Mouse (Mus musculus): Measurements from ENCODE around the gene Tmem191c.

Gene Tmem191c

DNA sequence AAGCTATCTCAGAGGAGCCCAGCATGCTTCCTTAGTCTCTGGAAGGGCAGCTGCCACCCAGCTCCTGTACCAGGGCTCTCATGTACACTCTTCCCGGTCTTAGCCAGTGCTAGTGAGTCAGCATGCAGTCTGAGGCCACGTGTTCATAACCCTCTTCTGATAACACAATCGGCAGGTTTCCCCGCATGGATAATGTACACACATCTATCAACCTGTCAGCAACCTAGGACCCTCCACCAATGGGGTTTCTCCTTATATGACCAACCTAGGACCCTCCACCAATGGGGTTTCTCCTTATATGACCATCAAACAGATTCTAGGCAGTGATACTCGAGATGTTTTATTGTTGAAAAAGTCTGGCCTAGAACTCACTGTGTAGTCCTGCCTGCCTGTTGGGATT, 7.9 kb upstream of the Tmem191c start:
- no peak for DNase-seq

DNA sequence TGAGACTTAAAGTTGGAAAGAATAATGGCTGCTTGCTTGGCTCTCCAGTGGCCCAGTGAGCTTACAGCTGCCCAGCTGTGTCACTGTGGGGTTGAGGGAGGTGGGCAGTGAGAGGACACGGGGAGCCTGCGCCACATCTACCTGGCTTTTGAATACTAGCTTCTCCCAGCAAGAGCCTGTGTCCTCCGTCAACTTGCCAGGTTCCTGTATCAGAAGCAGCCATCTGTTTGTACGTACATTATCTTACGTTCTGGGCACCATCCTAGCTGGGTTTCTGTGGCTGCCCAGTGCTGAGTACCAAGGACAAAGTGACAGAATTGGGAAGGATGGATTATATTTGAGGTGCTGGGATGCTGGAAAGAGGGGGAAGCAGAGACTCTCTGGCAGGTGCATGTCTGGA, 6.0 kb upstream of the Tmem191c start:
- DNase-seq: no peak

DNA sequence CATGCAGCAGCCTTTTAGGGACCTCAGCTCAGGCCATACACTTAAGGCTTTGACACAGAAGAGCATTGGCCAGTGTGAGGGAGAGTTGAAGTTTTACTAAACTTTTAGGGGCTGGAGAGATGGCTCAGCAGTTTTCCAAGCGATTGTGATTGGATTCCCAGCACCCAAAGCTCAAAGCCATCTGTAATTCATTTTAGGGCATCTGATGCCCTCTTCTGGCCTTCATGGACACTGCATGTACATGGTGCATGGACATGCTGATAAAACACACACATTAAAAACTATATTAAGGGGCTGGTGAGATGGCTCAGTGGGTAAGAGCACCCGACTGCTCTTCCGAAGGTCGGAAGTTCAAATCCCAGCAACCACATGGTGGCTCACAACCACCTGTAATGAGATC, 4.8 kb upstream of the Tmem191c start:
- DNase-seq: no peak

DNA sequence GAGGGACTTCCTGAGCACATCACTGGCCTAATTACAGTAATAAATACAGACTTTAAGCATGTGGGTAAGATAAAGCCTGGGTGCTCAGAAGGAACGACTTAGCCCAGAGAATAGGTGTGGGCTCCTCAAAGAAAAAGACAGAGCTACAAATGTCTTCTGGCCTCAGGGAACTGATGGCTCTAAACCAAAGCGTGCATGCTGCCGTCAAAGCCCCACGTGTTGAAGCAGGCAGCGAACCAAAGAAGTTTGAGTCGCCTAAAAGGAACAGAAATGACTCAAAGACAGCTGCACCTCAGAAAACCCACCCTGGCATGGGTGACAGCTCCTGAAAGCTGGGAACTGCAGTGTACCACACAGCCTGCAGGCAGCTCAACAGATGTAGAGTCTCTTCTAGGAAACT, 4.0 kb upstream of the Tmem191c start:
- DNase-seq: no peak

DNA sequence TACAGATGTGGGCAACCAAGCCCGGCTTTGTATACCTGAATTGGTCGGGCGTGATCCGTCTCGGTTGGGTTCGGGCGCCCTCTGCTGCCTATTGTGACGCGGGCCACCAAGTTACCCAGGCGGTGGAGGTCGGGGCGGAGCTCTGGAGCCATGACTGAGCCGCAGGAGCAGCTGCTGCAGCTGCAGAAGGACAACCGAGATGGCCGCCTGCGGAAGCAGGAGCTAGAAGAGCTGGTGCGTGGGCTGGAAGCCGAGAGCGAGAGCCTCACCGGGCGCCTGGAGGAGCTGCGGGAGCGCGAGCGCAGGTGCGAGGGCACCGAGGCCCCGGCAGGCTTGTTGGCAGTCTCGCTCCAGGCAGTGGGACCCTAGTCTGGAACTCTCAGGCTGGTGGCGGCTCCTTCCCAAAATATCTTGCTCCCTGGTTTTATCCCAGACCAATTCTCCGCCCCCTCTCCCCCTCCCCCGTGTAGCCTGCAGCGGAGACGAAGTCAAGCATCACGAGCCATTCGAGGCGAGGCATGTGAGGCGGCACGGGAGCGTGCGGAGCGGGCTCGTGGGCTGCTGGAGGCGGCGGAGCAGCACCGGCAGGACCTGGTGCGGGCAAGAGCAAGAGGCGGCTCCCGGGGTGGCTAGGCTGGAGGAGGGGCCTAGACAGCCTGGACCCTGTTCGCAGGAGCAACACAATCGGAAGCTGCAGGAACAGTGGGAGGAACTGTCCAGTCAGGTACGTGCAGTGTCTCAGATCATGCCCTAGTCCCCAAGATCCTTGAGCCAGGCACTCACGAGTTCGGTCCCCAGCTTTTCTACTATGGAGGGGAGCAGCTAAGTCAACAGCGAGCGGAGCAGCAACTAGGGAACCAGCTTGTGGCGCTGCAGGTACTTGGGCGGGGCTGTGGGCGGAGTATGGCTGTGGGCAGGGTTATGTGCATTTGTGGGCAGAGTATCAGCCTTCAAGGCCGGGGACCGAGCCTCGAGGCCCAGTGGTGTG, 581 bp downstream of the Tmem191c start:
- peak; percentile 92 to 93 for DNase-seq

DNA sequence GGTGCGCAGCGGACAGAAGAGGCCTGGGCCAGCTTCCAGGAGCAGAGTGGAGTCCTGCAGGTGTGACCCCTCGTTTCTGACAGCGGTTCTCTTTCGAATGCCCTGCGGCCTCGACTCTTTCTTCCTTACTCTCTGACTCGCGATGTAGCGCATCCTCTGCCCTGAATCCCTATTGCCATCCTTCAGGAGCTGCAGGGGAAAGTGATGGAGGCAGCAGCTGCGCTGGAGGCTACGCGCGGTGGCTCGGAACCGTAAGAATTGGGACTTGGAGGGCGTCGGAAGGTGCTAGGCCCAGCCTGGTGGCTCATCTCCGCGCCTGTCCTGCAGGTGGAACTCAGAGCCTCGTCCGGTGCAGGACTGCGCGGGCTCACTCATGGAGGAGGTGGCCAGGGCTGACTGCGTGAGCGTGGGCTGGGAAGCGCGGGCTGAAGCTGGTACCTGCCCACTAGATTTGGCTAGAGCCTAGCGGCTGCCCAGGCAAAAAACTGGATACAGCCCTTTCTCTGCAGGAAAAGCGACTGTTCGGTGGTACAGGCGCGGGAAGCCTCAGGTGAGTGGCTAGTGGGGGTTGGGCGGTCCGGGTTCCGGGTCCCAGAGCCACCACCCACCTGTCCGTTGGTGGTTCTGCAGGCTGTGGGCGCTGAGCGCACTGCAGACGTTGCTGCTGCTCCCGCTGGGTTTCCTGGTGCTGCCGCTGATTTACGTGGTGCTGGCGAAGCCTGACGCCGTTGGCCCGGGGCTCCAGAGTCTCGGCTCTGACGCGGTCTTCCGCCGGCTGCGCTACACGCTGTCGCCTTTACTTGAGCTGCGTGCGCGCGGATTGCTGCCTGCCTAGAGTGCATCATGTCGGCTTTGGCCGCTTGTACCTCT, 1.7 kb downstream of the Tmem191c start:
- peak; percentile 54 to 56 for DNase-seq

DNA sequence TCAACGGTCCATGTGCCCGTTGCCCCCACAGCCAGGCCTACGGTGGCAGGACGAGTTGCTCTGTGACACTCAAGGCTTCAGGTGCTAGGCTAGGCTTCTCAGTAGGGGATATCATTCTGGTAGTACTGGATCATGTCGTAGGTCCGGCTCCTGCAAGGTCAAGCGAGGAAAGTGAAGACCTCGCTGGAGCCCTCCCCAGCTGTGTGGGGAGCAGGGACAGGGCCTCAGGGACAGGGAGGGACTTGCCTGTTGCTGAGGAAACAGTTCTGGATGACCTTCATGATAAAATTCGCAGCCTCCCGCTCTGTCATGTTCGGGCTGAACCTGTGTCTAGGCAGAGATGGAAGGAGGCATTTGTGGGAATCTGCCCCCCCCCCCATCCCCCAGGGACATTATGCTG, 4.6 kb downstream of the Tmem191c start:
- no peak for DNase-seq

DNA sequence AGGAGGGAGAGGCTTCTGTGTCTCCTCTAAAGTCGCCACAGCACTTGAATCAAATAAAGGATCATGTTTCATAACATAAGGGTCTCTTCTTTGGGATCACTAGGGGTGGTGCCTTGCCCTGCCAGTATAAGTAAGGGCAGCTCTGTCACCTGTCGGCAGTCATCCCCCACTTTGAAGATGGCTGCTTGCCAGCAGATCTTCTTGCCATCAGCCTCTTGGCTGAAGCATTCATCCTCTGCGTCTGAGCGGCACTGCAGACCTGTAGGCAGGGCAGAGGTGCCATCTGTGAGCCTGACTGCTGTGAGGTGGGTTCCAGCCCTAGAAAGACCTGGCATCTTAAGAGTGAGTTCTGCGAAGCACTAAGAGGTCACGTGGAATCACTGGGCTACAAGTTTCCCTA, 7.3 kb downstream of the Tmem191c start:
- no peak for DNase-seq

DNA sequence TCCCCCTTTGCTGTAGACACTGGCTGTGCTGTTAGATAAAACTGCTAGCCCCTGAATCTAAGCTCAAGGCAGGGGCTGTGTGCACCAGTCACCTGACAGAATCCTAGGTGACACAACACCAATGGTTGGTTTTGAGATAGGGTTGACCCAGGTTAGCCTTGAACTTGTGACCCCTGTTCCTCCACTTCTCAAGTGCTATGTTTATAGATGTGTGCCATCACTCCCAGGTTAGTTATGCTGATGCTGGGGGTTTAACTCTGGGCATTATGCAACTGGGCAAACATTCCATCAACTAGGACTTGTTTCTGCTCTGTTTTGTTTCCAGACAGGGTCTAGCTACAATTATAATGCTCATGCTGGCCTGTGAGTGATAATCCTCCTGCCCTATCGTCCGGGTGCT, 11.2 kb downstream of the Tmem191c start:
- no peak for DNase-seq

DNA sequence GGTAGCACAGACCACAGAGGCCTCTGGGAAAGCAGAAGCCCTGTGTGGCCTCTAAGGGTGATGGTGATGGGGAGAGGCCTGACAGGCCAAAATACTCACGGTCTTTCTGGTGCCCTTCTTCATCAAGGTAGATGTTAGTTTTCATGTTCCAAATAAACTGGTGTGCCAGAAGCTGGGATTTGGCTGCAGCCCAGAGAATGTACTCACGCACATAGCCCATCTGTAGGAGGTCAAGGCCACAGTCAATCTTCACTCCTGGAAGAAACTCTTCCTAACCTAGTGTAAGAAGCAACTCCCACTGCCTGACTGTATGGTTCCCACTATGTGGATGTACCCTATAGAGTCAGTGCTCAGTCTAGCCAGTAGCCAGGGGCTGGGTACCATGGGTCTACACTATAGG, 15.1 kb downstream of the Tmem191c start:
- DNase-seq: no peak

DNA sequence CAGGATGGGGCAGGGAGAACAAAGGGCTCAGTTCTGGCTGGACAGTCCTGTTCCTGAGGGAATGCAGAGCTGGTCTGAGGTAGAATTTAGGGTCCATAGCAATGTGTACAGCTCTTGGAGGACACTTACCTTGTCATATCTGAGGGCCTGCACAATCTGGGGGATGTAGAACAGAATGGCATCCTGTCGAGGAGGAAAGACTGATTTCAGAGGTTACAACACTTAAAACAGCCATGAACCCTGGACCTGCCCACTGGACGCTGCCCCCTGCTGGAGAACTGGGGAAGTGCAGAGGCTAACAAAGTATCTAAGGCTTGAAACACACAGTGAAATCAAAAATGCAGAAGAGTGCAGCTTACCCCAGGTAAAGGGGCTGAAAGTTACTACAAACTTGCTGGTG, 16.9 kb downstream of the Tmem191c start:
- peak; percentile 27 to 53 for DNase-seq

DNA sequence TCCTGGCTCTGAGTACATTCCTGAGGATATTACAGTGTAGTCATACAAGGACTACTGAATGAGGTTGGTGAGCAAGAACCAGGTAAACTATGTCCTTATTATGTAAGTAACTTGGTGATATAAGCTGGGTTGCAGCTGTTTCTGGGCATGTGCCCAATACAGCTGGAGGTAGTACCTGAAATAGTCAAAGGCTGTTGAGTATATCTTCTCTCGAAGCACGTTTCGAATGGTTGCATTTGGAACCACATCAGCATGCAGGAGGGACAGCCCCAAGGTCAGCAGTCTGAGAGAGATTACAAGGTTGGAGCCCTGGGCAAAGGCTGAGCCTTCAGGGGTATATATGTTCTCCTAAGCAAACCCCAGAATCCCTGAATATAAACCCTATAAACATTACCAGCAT, 24.9 kb downstream of the Tmem191c start:
- DNase-seq: no peak

DNA sequence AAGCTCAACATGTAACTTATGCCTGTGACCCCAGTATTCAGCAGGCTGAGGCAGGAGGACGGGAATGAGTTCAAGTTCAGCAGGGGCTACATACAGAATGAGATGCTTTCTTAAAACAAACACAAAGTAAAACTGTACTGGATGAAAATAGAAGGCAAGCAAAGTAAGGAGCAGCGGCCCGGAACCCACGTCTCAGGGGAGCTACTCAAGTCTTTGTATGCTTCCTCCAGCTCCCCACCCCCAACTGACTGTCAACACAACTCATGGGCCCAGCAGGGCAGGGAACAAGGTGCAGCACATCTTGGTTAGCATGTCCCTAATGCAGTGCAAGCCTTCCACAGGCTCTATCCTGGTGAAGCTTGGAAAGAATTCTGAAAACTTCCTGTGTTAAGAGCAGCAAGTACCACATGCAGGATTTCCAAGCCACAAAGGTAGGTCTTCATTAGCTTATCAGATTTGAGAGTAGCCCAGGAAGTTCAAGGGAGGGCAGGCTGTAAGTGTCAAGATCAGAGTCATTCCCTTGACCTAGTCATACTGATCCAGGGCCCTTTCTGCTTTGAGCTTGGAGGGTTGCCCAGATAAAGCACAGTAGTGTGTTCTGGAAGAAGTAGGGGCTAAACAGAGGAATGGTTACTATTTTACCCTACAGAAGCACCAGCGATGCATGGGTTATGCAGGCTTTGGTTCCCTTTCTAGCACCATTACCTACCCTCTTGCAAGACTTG, 27.8 kb downstream of the Tmem191c start:
- no peak for DNase-seq

DNA sequence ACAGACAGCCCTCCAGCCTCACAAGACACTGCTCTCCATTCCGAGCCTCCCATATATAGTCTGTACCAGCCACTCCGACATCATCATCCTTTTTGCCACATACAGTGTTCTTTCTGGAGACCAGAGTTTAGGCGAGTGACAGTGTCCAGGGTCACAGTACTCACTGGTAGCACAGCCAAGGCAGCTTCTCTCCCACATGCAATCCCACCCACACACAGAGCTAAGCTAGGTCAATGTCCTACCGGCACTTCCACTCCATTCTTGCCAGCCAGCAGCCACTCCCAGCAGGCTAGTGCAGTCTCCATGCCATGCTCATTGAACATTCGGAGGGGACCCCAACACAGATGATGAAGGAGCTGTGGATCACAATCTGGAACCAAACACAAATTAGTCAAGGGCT, 31.6 kb downstream of the Tmem191c start:
- no peak for DNase-seq

DNA sequence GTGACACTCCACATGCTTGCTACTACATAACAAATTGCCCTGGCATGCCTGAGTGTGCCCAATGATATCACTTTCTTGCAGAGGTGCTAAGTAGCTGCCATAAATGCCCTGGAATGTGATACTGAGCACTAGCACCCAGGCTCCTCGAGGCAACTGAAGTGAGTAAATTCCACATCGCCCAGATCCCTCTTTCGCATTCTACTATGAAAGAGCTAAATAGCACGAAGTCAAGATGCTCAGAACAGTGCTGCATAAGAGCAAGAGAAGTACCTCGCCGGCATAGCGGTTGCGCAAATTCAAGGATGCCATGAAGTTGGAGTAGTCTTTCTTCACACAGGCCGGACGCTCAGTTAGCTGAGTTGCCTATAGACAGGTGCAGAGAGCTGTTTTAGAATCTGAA, 33.2 kb downstream of the Tmem191c start:
- DNase-seq: no peak

DNA sequence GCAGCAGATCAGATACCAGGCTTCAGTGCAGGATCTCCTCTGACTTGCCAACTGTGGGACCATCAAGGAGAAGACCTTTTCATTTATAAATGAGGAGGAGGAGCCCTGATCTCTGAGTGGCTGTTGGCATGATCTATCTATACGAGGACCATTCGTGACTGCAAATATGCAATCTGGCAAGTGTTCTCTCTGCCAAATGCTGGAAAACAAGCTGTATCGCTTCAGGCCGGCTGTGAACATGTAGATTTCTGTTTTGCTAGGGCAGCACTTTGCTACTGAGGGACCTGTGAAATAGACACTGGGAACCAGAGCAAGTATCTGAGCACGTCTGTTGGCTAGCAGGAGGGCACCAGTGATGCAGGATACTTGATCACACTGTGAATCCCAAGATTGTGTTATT, 36.7 kb downstream of the Tmem191c start:
- DNase-seq: no peak

DNA sequence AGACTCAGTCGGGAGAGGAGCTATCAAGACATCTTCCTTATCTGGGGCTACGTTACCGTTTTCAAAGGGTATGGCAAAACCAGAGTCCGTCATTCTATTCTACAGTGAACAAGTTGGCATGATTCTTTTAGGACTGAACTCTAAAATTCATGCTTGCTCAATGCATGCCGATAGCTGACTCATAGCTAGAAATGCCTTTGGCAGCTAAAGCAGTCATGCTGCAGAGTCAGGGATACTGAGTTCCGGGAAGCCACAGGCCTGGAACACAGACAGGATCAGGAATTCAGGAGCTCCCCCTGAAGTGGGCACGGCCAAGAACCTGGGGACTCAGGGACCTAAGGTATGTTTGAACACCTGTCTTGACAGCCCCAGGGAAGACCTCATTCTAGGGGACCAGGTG, 40.7 kb downstream of the Tmem191c start:
- DNase-seq: no peak

DNA sequence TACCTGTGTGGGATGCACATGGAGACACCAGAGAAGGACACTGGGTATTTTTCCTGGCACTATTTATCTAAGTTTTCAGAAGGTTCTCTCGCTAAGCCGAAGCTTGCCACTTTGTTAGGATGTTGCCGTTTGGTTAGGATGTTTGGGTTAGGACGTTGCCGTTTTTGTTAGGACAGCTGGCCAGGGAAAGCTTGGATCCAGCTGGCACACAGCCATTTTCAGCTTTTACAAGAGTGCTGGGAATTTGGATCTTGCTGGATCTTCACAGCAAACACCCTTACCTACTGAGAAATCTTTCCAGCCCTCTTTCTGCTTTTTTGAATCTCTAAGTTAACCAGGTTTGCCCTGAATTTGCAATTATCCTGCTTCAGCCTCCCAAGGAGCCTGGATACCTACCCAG, 45.6 kb downstream of the Tmem191c start:
- no peak for DNase-seq

DNA sequence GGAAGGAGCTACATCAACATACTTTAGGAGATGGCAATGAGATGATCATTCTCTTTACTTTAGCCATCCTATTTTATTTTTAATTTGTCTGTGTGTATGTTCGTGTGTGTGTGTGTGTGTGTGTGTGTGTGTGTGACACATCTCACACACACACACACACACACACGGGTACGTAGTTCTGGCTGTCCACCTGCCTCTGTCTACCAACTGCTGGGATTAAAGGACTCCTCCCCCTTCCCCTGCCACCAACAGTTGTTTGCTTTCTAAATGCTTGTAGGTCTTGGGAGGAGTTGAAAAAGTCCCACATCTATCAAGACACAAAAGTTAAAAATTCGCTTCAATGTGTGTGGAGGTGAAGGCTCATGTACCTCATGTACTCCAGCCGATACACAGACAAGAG, 48.9 kb downstream of the Tmem191c start:
- no peak for DNase-seq

DNA sequence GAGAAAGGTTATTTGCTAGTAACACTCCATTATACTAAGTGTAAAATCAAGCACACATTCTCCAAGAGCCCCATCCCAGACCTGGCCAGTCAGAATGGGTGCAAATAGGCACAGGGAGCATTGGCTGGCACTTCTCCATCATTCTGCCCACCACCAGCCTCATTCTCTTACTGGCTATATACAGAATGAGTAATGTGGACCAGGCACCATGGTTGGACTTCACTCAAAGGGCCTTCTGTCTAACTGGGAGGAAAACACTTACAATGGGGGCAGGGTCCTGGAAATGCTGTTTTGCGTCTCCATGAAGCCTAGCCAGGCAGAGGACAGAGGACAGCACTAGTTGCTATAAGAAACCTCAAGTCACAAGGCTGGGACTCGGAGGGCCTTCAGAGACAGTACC, 50.2 kb downstream of the Tmem191c start:
- no peak for DNase-seq

DNA sequence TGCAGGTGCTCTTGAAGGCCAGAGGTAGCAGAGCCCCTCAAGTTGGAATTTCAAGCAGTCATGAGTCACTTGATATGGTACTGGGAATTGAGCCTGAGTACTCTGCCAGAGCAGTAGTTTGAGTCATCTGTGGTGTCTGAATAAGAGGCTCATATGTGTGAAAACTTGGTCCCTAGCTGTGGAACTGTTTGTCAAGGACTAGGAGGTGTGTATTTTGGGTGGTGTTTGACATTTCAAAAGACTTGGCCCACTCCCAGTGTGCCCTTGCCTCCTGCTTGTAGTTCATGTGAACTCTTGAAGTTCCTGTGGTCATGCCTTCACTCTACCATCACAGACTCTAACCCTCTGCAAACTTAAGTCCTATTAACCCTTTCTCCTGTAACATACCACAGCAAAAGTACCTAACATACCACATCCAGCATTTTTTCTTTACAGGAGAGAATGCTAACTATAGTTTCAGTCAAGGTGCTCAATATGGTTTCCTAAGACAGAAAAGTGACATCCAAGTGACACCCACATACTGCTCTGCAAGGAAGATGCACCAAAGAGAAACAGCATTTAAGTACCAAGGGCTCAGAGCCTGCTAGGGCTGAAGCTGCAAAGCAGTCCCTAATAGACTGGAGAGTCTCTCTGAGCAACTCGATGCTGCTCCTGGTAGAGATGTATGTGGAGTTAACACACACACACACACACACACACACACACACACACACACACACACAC, 54.1 kb downstream of the Tmem191c start:
- DNase-seq: no peak

DNA sequence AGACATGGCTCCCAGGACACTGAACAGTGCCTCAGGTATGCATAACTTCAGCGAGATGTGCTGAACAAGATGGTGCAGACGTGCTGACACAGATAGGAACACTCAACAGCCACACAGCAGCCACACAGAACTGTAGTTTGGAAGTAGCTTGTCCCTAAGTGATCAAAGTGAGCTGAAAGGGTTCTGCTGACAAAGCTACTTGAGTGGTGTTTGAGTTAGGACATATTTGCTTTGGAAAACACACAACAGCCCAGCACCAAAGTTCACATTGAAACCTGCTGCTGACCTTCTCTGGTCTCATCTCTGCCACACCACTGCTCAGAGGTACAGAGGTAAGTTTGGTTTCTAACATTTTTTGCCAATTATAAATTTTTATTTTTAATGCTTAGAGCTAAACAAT, 55.2 kb downstream of the Tmem191c start, which contains the start of gene Serpind1:
Serpind1 (plus strand) TSS at position 256 of the 400 bp plus-strand sequence.
- DNase-seq: no peak

All from thymus, adult 18-20 months (tissue).